Mouse (Mus musculus) CH12.LX (cell line): ENCODE measurements around the gene Cdh13. TPM values are rescaled to one million over a fixed set of nuclear protein-coding genes. Genes with fewer than 3 reads are reported as not detected.

Source experiments
- DNase-seq: peaks from one replicate; pipeline ENCODE4 v3.0.0-alpha.2; 2013; ENCODE audit errors: extremely low read depth
- H3K27ac ChIP-seq: 2 replicates; pipeline ENCODE4 v1.5.1; 2012; ENCODE audit warnings: low read depth, mild to moderate bottlenecking, control low read depth, moderate library complexity; ENCODE audit not compliant: insufficient read depth
- H3K27me3 ChIP-seq: replicated peaks from 2 replicates; pipeline ENCODE3; 2012; ENCODE audit warnings: inconsistent platforms
- H3K36me3 ChIP-seq, 2 experiments: replicated peaks in 1 of 2; 2 replicates each; pipeline versions ENCODE3 to v1.6.1; 2012; ENCODE audit warnings: inconsistent platforms in 1 of 2, low read length in 1 of 2, mild to moderate bottlenecking in 1 of 2, mixed read lengths in 1 of 2, moderate library complexity in 1 of 2; ENCODE audit not compliant: control insufficient read depth in 1 of 2, insufficient read depth in 1 of 2
- H3K4me1 ChIP-seq, 2 experiments: 2 replicates each; pipeline ENCODE4 v1.6.1; 2012; ENCODE audit warnings: inconsistent platforms in 1 of 2, moderate library complexity in 1 of 2; ENCODE audit not compliant: insufficient read depth in 2 of 2, control insufficient read depth in 1 of 2
- H3K4me2 ChIP-seq: 2 replicates; pipeline ENCODE4 v1.6.1; 2012; ENCODE audit warnings: low read depth, mild to moderate bottlenecking, control low read depth; ENCODE audit not compliant: poor library complexity, insufficient read depth, severe bottlenecking
- H3K4me3 ChIP-seq, 3 experiments: fragments of 150-350 bp in 1 of 3; sonication (generic) in 1 of 3; replicated peaks in 1 of 3; 2 replicates each; pipeline versions ENCODE3 to v1.5.1; 2011 to 2012; ENCODE audit warnings: low read depth in 2 of 3, low read length in 2 of 3, mild to moderate bottlenecking in 2 of 3, moderate library complexity in 2 of 3, control low read depth in 1 of 3, improper control_type of control experiment in 1 of 3, inconsistent platforms in 1 of 3, mixed read lengths in 1 of 3; ENCODE audit not compliant: poor library complexity in 1 of 3
- H3K79me2 ChIP-seq: replicated peaks from 2 replicates; pipeline ENCODE4 v1.6.1; 2012; ENCODE audit warnings: mild to moderate bottlenecking, moderate library complexity; ENCODE audit not compliant: control insufficient read depth, poor library complexity, insufficient read depth, severe bottlenecking; ENCODE audit errors: extremely low read depth
- H3K9ac ChIP-seq: 2 replicates; pipeline ENCODE4 v1.6.1; 2012; ENCODE audit warnings: low read depth, mild to moderate bottlenecking, control low read depth, moderate library complexity; ENCODE audit not compliant: insufficient read depth
- H3K9me3 ChIP-seq: replicated peaks from 2 replicates; pipeline ENCODE3; 2012; ENCODE audit warnings: low read length, inconsistent platforms, mixed read lengths
- BHLHE40 ChIP-seq: IDR thresholded peaks from 2 replicates; pipeline ENCODE4 v1.6.1; 2011; ENCODE audit warnings: mild to moderate bottlenecking, low read depth, low read length, improper control_type of control experiment
- CTCF ChIP-seq, 2 experiments: IDR thresholded peaks in 1 of 2; conservative IDR thresholded peaks in 1 of 2; 2 replicates each; pipeline ENCODE4 v1.5.1; 2011 to 2012; ENCODE audit warnings: low read depth in 2 of 2, low read length in 2 of 2, improper control_type of control experiment in 1 of 2, inconsistent platforms in 1 of 2, mild to moderate bottlenecking in 1 of 2, moderate library complexity in 1 of 2
- E2F4 ChIP-seq: IDR thresholded peaks from 2 replicates; pipeline ENCODE4 v1.6.1; 2011; ENCODE audit warnings: low read depth, low read length, improper control_type of control experiment; ENCODE audit not compliant: insufficient replicate concordance
- EP300 ChIP-seq: IDR thresholded peaks from 2 replicates; pipeline ENCODE4 v1.6.1; 2011; ENCODE audit warnings: low read length, improper control_type of control experiment
- GABPA ChIP-seq: IDR thresholded peaks from 2 replicates; pipeline ENCODE4 v1.6.1; 2012; ENCODE audit warnings: low read depth, low read length, improper control_type of control experiment, inconsistent platforms; ENCODE audit not compliant: insufficient replicate concordance
- HCFC1 ChIP-seq: IDR thresholded peaks from 2 replicates; pipeline ENCODE4 v1.6.1; 2012; ENCODE audit warnings: low read depth, mild to moderate bottlenecking, inconsistent platforms, low read length, improper control_type of control experiment
- IRF4 ChIP-seq: IDR thresholded peaks from 2 replicates; pipeline ENCODE4 v1.6.1; 2014; ENCODE audit warnings: low read depth, mild to moderate bottlenecking, inconsistent platforms, low read length, improper control_type of control experiment
- JUN ChIP-seq: IDR thresholded peaks from 2 replicates; pipeline ENCODE4 v1.6.1; 2011; ENCODE audit warnings: low read depth, mild to moderate bottlenecking, low read length, improper control_type of control experiment, moderate library complexity; ENCODE audit not compliant: insufficient read depth
- JUND ChIP-seq: conservative IDR thresholded peaks from 2 replicates; pipeline ENCODE4 v1.6.1; 2011; ENCODE audit warnings: low read depth, low read length, improper control_type of control experiment
- KAT2A ChIP-seq: IDR thresholded peaks from 2 replicates; pipeline ENCODE4 v1.6.1; 2012; ENCODE audit warnings: low read length, improper control_type of control experiment, inconsistent platforms; ENCODE audit not compliant: insufficient replicate concordance
- MAFK ChIP-seq: IDR thresholded peaks from 2 replicates; pipeline ENCODE4 v1.6.1; 2011; ENCODE audit warnings: low read length, improper control_type of control experiment; ENCODE audit not compliant: insufficient replicate concordance
- MAX ChIP-seq: IDR thresholded peaks from 2 replicates; pipeline ENCODE4 v1.6.1; 2011; ENCODE audit warnings: low read length, improper control_type of control experiment
- MAZ ChIP-seq: IDR thresholded peaks from 2 replicates; pipeline ENCODE4 v1.6.1; 2012; ENCODE audit warnings: low read depth, mild to moderate bottlenecking, inconsistent platforms, low read length, improper control_type of control experiment, moderate library complexity
- MEF2A ChIP-seq: IDR thresholded peaks from 2 replicates; pipeline ENCODE4 v1.6.1; 2014; ENCODE audit warnings: low read depth, mild to moderate bottlenecking, inconsistent platforms, low read length, improper control_type of control experiment, borderline replicate concordance
- MYC ChIP-seq: IDR thresholded peaks from 2 replicates; pipeline ENCODE4 v1.6.1; 2011; ENCODE audit warnings: low read depth, mild to moderate bottlenecking, improper control_type of control experiment, low read length
- NELFE ChIP-seq: IDR thresholded peaks from 2 replicates; pipeline ENCODE4 v1.6.1; 2011; ENCODE audit warnings: low read depth, low read length, improper control_type of control experiment
- NRF1 ChIP-seq: IDR thresholded peaks from 2 replicates; pipeline ENCODE4 v1.6.1; 2014; ENCODE audit warnings: low read depth, mild to moderate bottlenecking, inconsistent platforms, low read length, improper control_type of control experiment, moderate library complexity
- POLR2AphosphoS2 ChIP-seq: IDR thresholded peaks from 2 replicates; pipeline ENCODE4 v1.6.1; 2011; ENCODE audit warnings: low read depth, low read length, improper control_type of control experiment
- RAD21 ChIP-seq: IDR thresholded peaks from 2 replicates; pipeline ENCODE4 v1.6.1; 2011; ENCODE audit warnings: low read depth, mild to moderate bottlenecking, low read length, improper control_type of control experiment, moderate library complexity
- RCOR1 ChIP-seq: conservative IDR thresholded peaks from 2 replicates; pipeline ENCODE4 v1.6.1; 2012; ENCODE audit warnings: low read depth, mild to moderate bottlenecking, inconsistent platforms, low read length, improper control_type of control experiment
- SMC3 ChIP-seq: IDR thresholded peaks from 2 replicates; pipeline ENCODE4 v1.6.1; 2011; ENCODE audit warnings: low read depth, low read length, improper control_type of control experiment
- TBP ChIP-seq: conservative IDR thresholded peaks from 2 replicates; pipeline ENCODE4 v1.6.1; 2011; ENCODE audit warnings: low read depth, low read length, improper control_type of control experiment
- TCF12 ChIP-seq: IDR thresholded peaks from 2 replicates; pipeline ENCODE4 v1.6.1; 2014; ENCODE audit warnings: low read depth, mild to moderate bottlenecking, inconsistent platforms, low read length, improper control_type of control experiment
- UBTF ChIP-seq: IDR thresholded peaks from 2 replicates; pipeline ENCODE4 v1.6.1; 2012; ENCODE audit warnings: low read depth, mild to moderate bottlenecking, inconsistent platforms, low read length, improper control_type of control experiment, moderate library complexity
- USF1 ChIP-seq: IDR thresholded peaks from 2 replicates; pipeline ENCODE4 v1.6.1; 2014; ENCODE audit warnings: low read depth, mild to moderate bottlenecking, inconsistent platforms, low read length, improper control_type of control experiment
- USF2 ChIP-seq: conservative IDR thresholded peaks from 2 replicates; pipeline ENCODE4 v1.6.1; 2011; ENCODE audit warnings: low read depth, low read length, improper control_type of control experiment
- ZC3H11A ChIP-seq: IDR thresholded peaks from 2 replicates; pipeline ENCODE4 v1.6.1; 2012; ENCODE audit warnings: low read depth, mild to moderate bottlenecking, inconsistent platforms, low read length, improper control_type of control experiment
- ZKSCAN1 ChIP-seq: IDR thresholded peaks from 2 replicates; pipeline ENCODE4 v1.6.1; 2012; ENCODE audit warnings: low read depth, inconsistent platforms, low read length, improper control_type of control experiment, borderline replicate concordance
- ZMIZ1 ChIP-seq: IDR thresholded peaks from 2 replicates; pipeline ENCODE4 v1.6.1; 2012; ENCODE audit warnings: low read depth, mild to moderate bottlenecking, inconsistent platforms, low read length, improper control_type of control experiment
- dilution Hi-C: fragments of 300-500 bp; cut with MboI; formaldehyde crosslinking; loops from 2 replicates; pipeline ENCODE4 v1.14.3; 2020; ENCODE audit warnings: low sequenced_read_pairs; ENCODE audit not compliant: extremely low pct_unique_long_range_greater_than_20kb, extremely low pct_ligation_motif_present
- in situ Hi-C: fragments of 300-500 bp; cut with MboI; formaldehyde crosslinking; loops from 3 replicates; pipeline ENCODE4 v1.14.3; 2019; ENCODE audit warnings: low sequenced_read_pairs, low pct_ligation_motif_present, low pct_unique_long_range_greater_than_20kb, mixed read lengths
- polyA plus RNA-seq: library from polyadenylated mRNA; unstranded; fragments of >175 nt; gene quantifications from 2 replicates; pipeline ENCODE4 v1.2.1, GENCODE M21; 2012; ENCODE audit warnings: low read depth; ENCODE audit not compliant: insufficient read length
- total RNA-seq, 2 experiments: library from RNA; depleted of rRNA; stranded (reverse); fragments of 300-350 nt in 1 of 2; fragments of >200 nt in 1 of 2; gene quantifications; 2 replicates each; pipeline ENCODE4 v1.2.3; 2012 to 2014

The Cdh13 gene
- total and polyA plus RNA-seq, 3 experiments: not detected

GRCm38 (mm10) chr8:119343606-119344005 lies 1060.1 kb downstream of the Cdh13 start:
- peak; percentile 67 for DNase-seq
- Histone ChIP-seq H3K4me3 (peak overlapping the region; percentile 41 to 82 (median 46)), H3K9me3 (no peaks in the 10 kb centered on the region), H3K4me1 (peaks cover 0 to 41% of the 10 kb centered on the region in 2 experiments; a peak in 2 of 4 replicates), H3K4me2 (0 out of 2 replicates have a peak overlapping the region, but pooled peaks have one; percentile 4), H3K27me3 (no peaks in the 10 kb centered on the region), H3K36me3 (peaks cover 21 to 23% of the 10 kb centered on the region in 2 experiments), H3K79me2 (peaks cover 14% of the 10 kb centered on the region), H3K27ac (no peak overlapping the region), H3K9ac (no peak overlapping the region)
- TF ChIP-seq MYC (no peak), RCOR1 (no peak), RAD21 (no peak), NELFE (0 out of 2 replicates have a peak, but pooled peaks have one; percentile 40)
- in situ Hi-C loops (no loop called here), dilution Hi-C loops (no loop called here)

- in situ Hi-C loops: no loop called here
- dilution Hi-C loops: no loop called here
- Histone ChIP-seq H3K36me3 (peaks cover 28 to 30% of the 10 kb centered on the region in 2 experiments), H3K9ac (peak within 1 kb of the TSS; percentile 91), H3K4me2 (peak within 1 kb of the TSS; percentile 98), H3K4me1 (peaks cover 0 to 41% of the 10 kb centered on the region in 2 experiments; a peak in 2 of 4 replicates), H3K9me3 (no peaks in the 10 kb centered on the region), H3K27ac (no peak within 1 kb of the TSS; the same call in 1 of the 2 replicates), H3K79me2 (peaks cover 14% of the 10 kb centered on the region), H3K4me3 (peak within 1 kb of the TSS; percentile 82 to 98 (median 84)), H3K27me3 (no peaks in the 10 kb centered on the region)
- peak; percentile 99 for DNase-seq
- TF ChIP-seq USF2 (peak; percentile 38; the same call in 1 of the 2 replicates), MAZ (no peak), JUND (no peak), UBTF (no peak), IRF4 (peak; percentile 40; the same call in 1 of the 2 replicates), TBP (0 out of 2 replicates have a peak, but pooled peaks have one; percentile 43), SMC3 (no peak), MYC (no peak), TCF12 (peak; percentile 33), MAX (peak; percentile 88), ZKSCAN1 (no peak), POLR2AphosphoS2 (no peak), HCFC1 (peak; percentile 97), RAD21 (no peak), E2F4 (no peak), RCOR1 (no peak), GABPA (peak; percentile 37; the same call in 1 of the 2 replicates), CTCF (conservative IDR thresholded peaks at IDR 0.05 in 1 of 2, IDR thresholded peaks at IDR 0.05 in 1 of 2; ENCODE audit: low read depth in 2 of 2, low read length in 2 of 2) (no peak), MEF2A (peak; percentile 32; the same call in 1 of the 2 replicates), JUN (no peak), USF1 (peak; percentile 78), ZMIZ1 (peak; percentile 40; the same call in 1 of the 2 replicates), BHLHE40 (peak; percentile 77), KAT2A (peak; percentile 88; the same call in 1 of the 2 replicates), NRF1 (peak; percentile 73), EP300 (no peak), NELFE (peak; percentile 68), ZC3H11A (no peak), MAFK (no peak)
Measured at GRCm38 (mm10) chr8:119344190-119344856, 1060.8 kb downstream of the Cdh13 start, which contains the start of gene Hsbp1. TSS of gene Hsbp1 (plus strand) at chr8:119344488.
